In the genomic region with DNA sequence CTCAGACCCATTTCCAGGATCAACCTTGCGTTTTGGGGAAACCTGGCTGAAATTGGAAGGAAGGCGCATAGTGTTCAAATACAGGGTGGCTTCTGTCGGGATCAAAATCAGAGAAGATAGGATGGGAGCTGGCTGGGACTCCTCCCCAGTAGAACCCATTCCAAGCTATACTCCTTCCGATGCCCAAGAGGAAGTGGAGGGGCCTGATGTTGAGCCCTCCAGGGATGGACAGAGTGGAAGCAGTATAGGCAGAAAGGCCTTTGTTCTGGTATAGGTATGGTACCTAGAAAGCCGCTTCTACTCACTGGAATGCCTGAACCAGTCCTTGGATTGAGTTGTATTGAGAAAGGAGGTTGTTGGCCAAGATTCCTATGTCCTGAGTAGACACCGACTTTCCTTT, we compare ENCODE assay signal across 20 mouse cellular contexts. TPM values are rescaled to one million over a fixed set of nuclear protein-coding genes. Genes with fewer than 3 reads are reported as not detected.
A peak's percentile ranks its signal among the peaks of the same experiment; 100 is the strongest.
DNase-seq lines count a peak whose midpoint lies in the region; ATAC-seq lines count a peak whose summit lies in the region.
"Had no signal": no experiment of that assay in that cellular context is flagged by ENCODE, and none has a peak within 500 bp of the region (broad histone marks: within the 10 kb centered on the region; RNA-seq: fewer than 3 reads in every experiment).

No protein-coding gene starts in this region.

- H3K27ac ChIP-seq in midbrain, embryonic 11.5 days (ENCODE audit: low read depth, low read length), result no peak overlapping the region
- no peak overlapping the region for H3K27ac ChIP-seq in midbrain, embryonic 10.5 days (replicated peaks)
- no peak overlapping the region for H3K27ac ChIP-seq in embryonic facial prominence, embryonic 13.5 days
- H3K27ac ChIP-seq in stomach, embryonic 16.5 days (ENCODE audit: low read length), result peak overlapping the region; percentile 88
- H3K27ac ChIP-seq in forebrain, embryonic 14.5 days (ENCODE audit: low read depth, low read length), result no peak overlapping the region
- H3K27ac ChIP-seq: forebrain, embryonic 12.5 days; heart, adult 2 months; hindbrain, embryonic 12.5 days had no signal

- peak; percentile 91 for DNase-seq in midbrain, embryonic 11.5 days (ENCODE audit: low spot score, missing footprints)
- DNase-seq in midbrain, embryonic 10.5 days (ENCODE audit: low spot score), result no peak
- no peak for DNase-seq in forebrain, embryonic 14.5 days (ENCODE audit: low spot score)
- no peak for DNase-seq in layer of hippocampus, adult 9-10 months (ENCODE audit: low spot score)
- DNase-seq: adrenal gland, adult 8-10 months; cerebellum, adult 11 months; cerebellum, adult 8-10 months; gastrocnemius, postnatal 14 days; heart, adult 2 months; heart, postnatal 36 days had no signal

- peaks cover 13% of the 10 kb centered on the region for H3K4me1 ChIP-seq in midbrain, embryonic 11.5 days (ENCODE audit: control insufficient read depth, insufficient read depth, low read length)
- peaks cover 40% of the 10 kb centered on the region for H3K4me1 ChIP-seq in midbrain, embryonic 10.5 days
- H3K4me1 ChIP-seq in embryonic facial prominence, embryonic 13.5 days, result peaks cover 53% of the 10 kb centered on the region
- H3K4me1 ChIP-seq in stomach, embryonic 16.5 days (ENCODE audit: control insufficient read depth, insufficient read depth, low read length), result peaks cover 21% of the 10 kb centered on the region; the same call in 1 of the 2 replicates
- H3K4me1 ChIP-seq in forebrain, embryonic 14.5 days (ENCODE audit: control insufficient read depth, insufficient read depth, low read length), result 0 out of 2 replicates have a peak, but pooled peaks cover 2% of the 10 kb centered on the region

- peaks cover 99% of the 10 kb centered on the region for H3K27me3 ChIP-seq in midbrain, embryonic 11.5 days (ENCODE audit: control insufficient read depth, insufficient read depth, low read length)
- H3K27me3 ChIP-seq in midbrain, embryonic 10.5 days (ENCODE audit: low read depth, poor library complexity, severe bottlenecking), result peaks cover 100% of the 10 kb centered on the region
- peaks cover 100% of the 10 kb centered on the region for H3K27me3 ChIP-seq in embryonic facial prominence, embryonic 13.5 days
- H3K27me3 ChIP-seq in stomach, embryonic 16.5 days (ENCODE audit: control insufficient read depth, insufficient read depth, low read length), result peaks cover 61% of the 10 kb centered on the region
- peaks cover 98% of the 10 kb centered on the region for H3K27me3 ChIP-seq in forebrain, embryonic 14.5 days (replicated peaks; ENCODE audit: control insufficient read depth, insufficient read depth, low read length)

- H3K4me2 ChIP-seq in midbrain, embryonic 11.5 days, result no peak overlapping the region
- H3K4me2 ChIP-seq in embryonic facial prominence, embryonic 13.5 days, result peak overlapping the region; percentile 49; the same call in 1 of the 2 replicates
- H3K4me2 ChIP-seq in stomach, embryonic 16.5 days (ENCODE audit: low read depth, low read length), result peak overlapping the region; percentile 63
- no peak overlapping the region for H3K4me2 ChIP-seq in forebrain, embryonic 14.5 days (ENCODE audit: low read length)
- H3K4me2 ChIP-seq: hindbrain, embryonic 12.5 days had no signal

- WGBS in midbrain, embryonic 11.5 days, result 13% methylated on average over 6 of the region's 6 CpGs
- 12% methylated on average over 6 of the region's 6 CpGs for WGBS in midbrain, embryonic 10.5 days
- WGBS in embryonic facial prominence, embryonic 13.5 days, result 15% methylated on average over 6 of the region's 6 CpGs
- 16% methylated on average over 6 of the region's 6 CpGs for WGBS in stomach, embryonic 16.5 days
- WGBS in forebrain, embryonic 14.5 days, result 6% methylated on average over 6 of the region's 6 CpGs

- no peaks in the 10 kb centered on the region for H3K36me3 ChIP-seq in midbrain, embryonic 11.5 days (ENCODE audit: control insufficient read depth, insufficient read depth, low read length)
- H3K36me3 ChIP-seq in midbrain, embryonic 10.5 days, result no peaks in the 10 kb centered on the region
- H3K36me3 ChIP-seq in embryonic facial prominence, embryonic 13.5 days, result no peaks in the 10 kb centered on the region
- no peaks in the 10 kb centered on the region for H3K36me3 ChIP-seq in stomach, embryonic 16.5 days (ENCODE audit: control insufficient read depth, insufficient read depth, low read length)
- no peaks in the 10 kb centered on the region for H3K36me3 ChIP-seq in forebrain, embryonic 14.5 days (ENCODE audit: control insufficient read depth, insufficient read depth, low read length)
- H3K36me3 ChIP-seq: forebrain, embryonic 12.5 days; G1E; heart, embryonic 12.5 days; hindbrain, embryonic 12.5 days had no signal

- no peak overlapping the region for H3K9ac ChIP-seq in midbrain, embryonic 11.5 days (ENCODE audit: low read length)
- no peak overlapping the region for H3K9ac ChIP-seq in embryonic facial prominence, embryonic 13.5 days
- peak overlapping the region; percentile 73 for H3K9ac ChIP-seq in stomach, embryonic 16.5 days (ENCODE audit: low read length)
- H3K9ac ChIP-seq in forebrain, embryonic 14.5 days (ENCODE audit: low read length), result no peak overlapping the region
- H3K9ac ChIP-seq: forebrain, embryonic 12.5 days; forebrain, postnatal 0 days; heart, embryonic 12.5 days; hindbrain, embryonic 12.5 days had no signal

- no peaks in the 10 kb centered on the region for H3K9me3 ChIP-seq in midbrain, embryonic 11.5 days (ENCODE audit: control insufficient read depth, low read length)
- H3K9me3 ChIP-seq in midbrain, embryonic 10.5 days (replicated peaks), result no peaks in the 10 kb centered on the region
- no peaks in the 10 kb centered on the region for H3K9me3 ChIP-seq in embryonic facial prominence, embryonic 13.5 days
- no peaks in the 10 kb centered on the region for H3K9me3 ChIP-seq in stomach, embryonic 16.5 days (replicated peaks; ENCODE audit: control insufficient read depth, low read length)
- no peaks in the 10 kb centered on the region for H3K9me3 ChIP-seq in forebrain, embryonic 14.5 days (replicated peaks; ENCODE audit: control insufficient read depth, low read length)
- H3K9me3 ChIP-seq: forebrain, embryonic 12.5 days; heart, embryonic 12.5 days; hindbrain, embryonic 12.5 days had no signal

- H3K4me3 ChIP-seq in midbrain, embryonic 11.5 days (ENCODE audit: low read depth, low read length), result no peak overlapping the region
- no peak overlapping the region for H3K4me3 ChIP-seq in midbrain, embryonic 10.5 days
- H3K4me3 ChIP-seq in embryonic facial prominence, embryonic 13.5 days, result no peak overlapping the region
- peak overlapping the region; percentile 71 for H3K4me3 ChIP-seq in stomach, embryonic 16.5 days (replicated peaks; ENCODE audit: low read length)
- no peak overlapping the region for H3K4me3 ChIP-seq in forebrain, embryonic 14.5 days (ENCODE audit: low read depth, low read length)
- H3K4me3 ChIP-seq: forebrain, embryonic 12.5 days; heart, adult 2 months; heart, embryonic 12.5 days; hindbrain, embryonic 12.5 days had no signal

- ATAC-seq in midbrain, embryonic 11.5 days (ENCODE audit: low FRiP score), result no peak
- ATAC-seq in embryonic facial prominence, embryonic 13.5 days (ENCODE audit: insufficient number of reproducible peaks, insufficient read depth, low FRiP score, low TSS enrichment, low read depth), result no peak
- ATAC-seq in stomach, embryonic 16.5 days (ENCODE audit: insufficient read depth, low FRiP score), result no peak
- ATAC-seq in forebrain, embryonic 14.5 days, result no peak
- ATAC-seq: CD4-positive, CD25-positive, alpha-beta regulatory T cell, adult 4 months; forebrain, postnatal 0 days; hindbrain, embryonic 16.5 days had no signal

RNA-seq across cellular contexts. Expression of a gene that starts 2.1 kb away (rescaled TPM):
- 0.19 and 0.46 TPM in 2 replicates for polyA plus RNA-seq in midbrain, embryonic 11.5 days (2014; fragmentation: Nextera tagmentation; extraction: Ambion mirVana)
- 0.21 and 0.84 TPM in 2 replicates for polyA plus RNA-seq in midbrain, embryonic 10.5 days (2016; fragmentation: Nextera tagmentation; extraction: Ambion mirVana)
- polyA plus RNA-seq in embryonic facial prominence, embryonic 13.5 days (2015; fragmentation: Nextera tagmentation; extraction: Ambion mirVana), result 14.5 and 15.1 TPM in 2 replicates
- polyA plus RNA-seq in stomach, embryonic 16.5 days (2015; fragmentation: Nextera tagmentation; extraction: Ambion mirVana), result 47.1 and 58.4 TPM in 2 replicates
- polyA plus RNA-seq in forebrain, embryonic 14.5 days (2014; fragmentation: Nextera tagmentation; extraction: Ambion mirVana), result not detected in 2 replicates
- polyA plus RNA-seq: CD4-positive, CD25-positive, alpha-beta regulatory T cell, adult 4 months; forebrain, postnatal 0 days; G1E; gonadal fat pad, adult 2 months; hindbrain, embryonic 16.5 days had no signal

RNA-seq across cellular contexts. Expression of a gene that starts 35.3 kb away (rescaled TPM):
- 17.2 and 17.8 TPM in 2 replicates for polyA plus RNA-seq in midbrain, embryonic 11.5 days (2014; fragmentation: Nextera tagmentation; extraction: Ambion mirVana)
- 11.0 and 13.8 TPM in 2 replicates for polyA plus RNA-seq in midbrain, embryonic 10.5 days (2016; fragmentation: Nextera tagmentation; extraction: Ambion mirVana)
- 21.2 and 27.2 TPM in 2 replicates for polyA plus RNA-seq in embryonic facial prominence, embryonic 13.5 days (2015; fragmentation: Nextera tagmentation; extraction: Ambion mirVana)
- 8.5 and 9.3 TPM in 2 replicates for polyA plus RNA-seq in stomach, embryonic 16.5 days (2015; fragmentation: Nextera tagmentation; extraction: Ambion mirVana)
- 12.7 and 18.8 TPM in 2 replicates for polyA plus RNA-seq in forebrain, embryonic 14.5 days (2014; fragmentation: Nextera tagmentation; extraction: Ambion mirVana)
- polyA plus RNA-seq: G1E had no signal

Comparison
In these comparisons a context has a peak if more than half of its experiments do, and no peak if none do; other contexts are left out.
1. H3K4me2 ChIP-seq: peak in embryonic facial prominence, embryonic 13.5 days (single experiment) and stomach, embryonic 16.5 days (single experiment); none in midbrain, embryonic 11.5 days (single experiment) and forebrain, embryonic 14.5 days (single experiment).